Mouse (Mus musculus) c-Kit-positive CD71-negative TER-119-negative erythroid progenitor cells, embryonic 14.5 days (primary cell): ENCODE data around the gene Hoxb8.

ENCODE experiments used
- DNase-seq: peaks from one replicate; pipeline ENCODE4 v3.0.0-alpha.2; 2013; ENCODE audit warnings: low read depth

The Hoxb8 gene

GRCm38 (mm10) chr11:96281855-96282570 lies at the start of gene Hoxb8:
Hoxb8 (plus strand) TSS chr11:96281905.
- DNase-seq: no peak

GRCm38 (mm10) chr11:96234906-96235305 lies 46.8 kb upstream of the Hoxb8 start:
- DNase-seq: no peak

GRCm38 (mm10) chr11:96240211-96240610 lies 41.5 kb upstream of the Hoxb8 start:
- no peak for DNase-seq

- DNase-seq: no peak
These were observed 30.8 kb upstream of the Hoxb8 start for GRCm38 (mm10) chr11:96250901-96251300.

GRCm38 (mm10) chr11:96251480-96252031 lies 30.1 kb upstream of the Hoxb8 start:
- no peak for DNase-seq

GRCm38 (mm10) chr11:96252541-96253120 lies 29.1 kb upstream of the Hoxb8 start:
- DNase-seq: no peak

- DNase-seq: no peak
These were observed 27.5 kb upstream of the Hoxb8 start for GRCm38 (mm10) chr11:96254221-96254620.

- DNase-seq: no peak
These were observed 26.4 kb upstream of the Hoxb8 start for GRCm38 (mm10) chr11:96255111-96255995.

GRCm38 (mm10) chr11:96255996-96256445 lies 25.7 kb upstream of the Hoxb8 start:
- no peak for DNase-seq

- DNase-seq: no peak
These were observed 24.6 kb upstream of the Hoxb8 start for GRCm38 (mm10) chr11:96257141-96257540.

- no peak for DNase-seq
These were observed 22.7 kb upstream of the Hoxb8 start for GRCm38 (mm10) chr11:96259038-96259437.

GRCm38 (mm10) chr11:96259511-96259910 lies 22.2 kb upstream of the Hoxb8 start:
- DNase-seq: no peak

- no peak for DNase-seq
These were observed 21.3 kb upstream of the Hoxb8 start for GRCm38 (mm10) chr11:96260310-96260970.

GRCm38 (mm10) chr11:96261323-96261890 lies 20.3 kb upstream of the Hoxb8 start:
- DNase-seq: peak; percentile 50

GRCm38 (mm10) chr11:96262262-96262830 lies 19.4 kb upstream of the Hoxb8 start:
- no peak for DNase-seq

- DNase-seq: no peak
These were observed 17.9 kb upstream of the Hoxb8 start for GRCm38 (mm10) chr11:96263636-96264389.

GRCm38 (mm10) chr11:96264390-96265020 lies 17.2 kb upstream of the Hoxb8 start:
- DNase-seq: no peak

GRCm38 (mm10) chr11:96265954-96266353 lies 15.8 kb upstream of the Hoxb8 start:
- no peak for DNase-seq

GRCm38 (mm10) chr11:96267021-96267920 lies 14.4 kb upstream of the Hoxb8 start:
- no peak for DNase-seq
